Mouse (Mus musculus): ENCODE measurements around the gene Arl16. TPM values are rescaled to one million over a fixed set of nuclear protein-coding genes. Genes with fewer than 3 reads are reported as not detected.

Arl16 gene
- polyA plus RNA-seq, 1 experiment from 2014 or later, result 58.2 TPM

DNA sequence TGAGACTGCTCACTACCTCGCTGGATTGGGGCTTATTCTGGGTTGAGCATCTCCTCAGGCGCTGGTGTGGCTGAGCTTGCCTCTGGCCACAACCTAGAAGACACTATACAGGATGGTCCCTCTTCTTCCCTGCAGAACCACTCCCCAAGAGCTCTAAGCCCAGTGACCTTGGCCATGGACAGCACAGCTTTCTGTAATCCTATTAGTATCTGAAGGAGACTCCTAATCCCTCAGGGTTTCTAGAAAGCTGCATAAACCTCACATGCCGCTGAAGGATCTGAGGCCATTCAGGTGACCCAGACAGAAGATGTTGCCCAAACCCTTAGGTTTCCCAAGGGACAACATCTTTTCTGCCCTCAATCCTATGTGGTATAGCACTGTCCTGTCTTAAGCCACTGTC lies 15.2 kb downstream of the Arl16 start:
- H3K4me2 ChIP-seq (replicated peaks; ENCODE audit: low read depth, low read length), result no peak overlapping the region
- no peak for ATAC-seq (ENCODE audit: low FRiP score)
- H3K27me3 ChIP-seq (ENCODE audit: control insufficient read depth, insufficient read depth, low read length), result no peaks in the 10 kb centered on the region
- no peak overlapping the region for H3K27ac ChIP-seq (ENCODE audit: low read depth, low read length)
- no peaks in the 10 kb centered on the region for H3K9me3 ChIP-seq (ENCODE audit: control insufficient read depth, low read length)
- WGBS, result 68% methylated on average over 3 of the region's 3 CpGs
- no peak overlapping the region for H3K9ac ChIP-seq (ENCODE audit: low read depth, low read length)
- no peak overlapping the region for H3K4me3 ChIP-seq (ENCODE audit: low read depth, low read length)
- no peak for DNase-seq (ENCODE audit: low spot score)
- H3K4me1 ChIP-seq (replicated peaks; ENCODE audit: control insufficient read depth, insufficient read depth, low read length), result no peaks in the 10 kb centered on the region; the same call in 1 of the 2 replicates
- no peaks in the 10 kb centered on the region for H3K36me3 ChIP-seq (ENCODE audit: control insufficient read depth, insufficient read depth, low read length)

DNA sequence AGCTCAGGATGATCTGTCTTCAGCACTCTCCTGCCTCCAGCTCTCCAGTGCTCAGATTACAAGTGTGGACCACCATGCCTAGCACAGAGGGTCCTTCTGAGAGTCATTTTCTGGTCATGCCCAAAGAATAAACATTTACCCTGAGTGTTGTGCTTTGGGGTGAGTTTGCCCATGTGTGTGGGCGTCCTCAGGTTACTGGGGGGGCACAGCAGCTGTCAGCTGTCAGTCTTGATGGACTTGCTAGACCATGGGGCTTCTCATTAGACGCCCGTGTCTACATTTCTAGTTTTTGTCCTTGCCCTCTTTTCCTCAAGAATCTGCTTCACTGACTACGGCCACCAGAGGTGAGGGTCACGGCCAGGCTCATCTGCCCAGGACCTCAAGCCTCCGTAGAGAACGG lies 20.2 kb downstream of the Arl16 start:
- no peaks in the 10 kb centered on the region for H3K36me3 ChIP-seq (ENCODE audit: control insufficient read depth, insufficient read depth, low read length)
- no peak overlapping the region for H3K4me2 ChIP-seq (replicated peaks; ENCODE audit: low read depth, low read length)
- no peak for DNase-seq (ENCODE audit: low spot score)
- no peak overlapping the region for H3K9ac ChIP-seq (ENCODE audit: low read depth, low read length)
- H3K27me3 ChIP-seq (ENCODE audit: control insufficient read depth, insufficient read depth, low read length), result no peaks in the 10 kb centered on the region
- 73% methylated on average over 7 of the region's 7 CpGs for WGBS
- no peaks in the 10 kb centered on the region for H3K4me1 ChIP-seq (replicated peaks; ENCODE audit: control insufficient read depth, insufficient read depth, low read length)
- no peaks in the 10 kb centered on the region for H3K9me3 ChIP-seq (ENCODE audit: control insufficient read depth, low read length)
- no peak overlapping the region for H3K4me3 ChIP-seq (ENCODE audit: low read depth, low read length)
- no peak overlapping the region for H3K27ac ChIP-seq (ENCODE audit: low read depth, low read length)
- no peak for ATAC-seq (ENCODE audit: low FRiP score)

DNA sequence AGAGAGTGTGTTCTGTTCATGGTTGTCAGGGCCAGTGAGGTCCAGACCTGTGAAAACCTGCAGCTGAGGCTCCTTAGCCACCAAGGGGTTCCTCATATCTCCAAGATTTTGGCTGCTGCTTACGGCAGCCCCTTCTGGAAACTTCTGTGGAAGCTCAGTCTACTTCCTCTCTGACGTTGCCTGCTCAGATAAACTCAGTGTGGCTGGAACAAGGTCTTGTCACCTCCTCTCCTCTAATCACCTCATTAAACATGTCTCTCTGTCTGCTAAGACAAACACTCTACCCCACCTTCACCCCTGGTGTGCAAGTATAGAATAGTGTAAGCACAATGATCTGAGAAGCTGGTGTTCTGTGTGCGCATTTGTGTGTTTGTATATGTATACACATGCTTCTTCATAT lies 21.9 kb downstream of the Arl16 start:
- Histone ChIP-seq H3K4me3 (ENCODE audit: low read depth, low read length) (no peak overlapping the region), H3K27me3 (ENCODE audit: control insufficient read depth, insufficient read depth, low read length) (no peaks in the 10 kb centered on the region), H3K9ac (ENCODE audit: low read depth, low read length) (no peak overlapping the region), H3K4me1 (replicated peaks; ENCODE audit: control insufficient read depth, insufficient read depth, low read length) (no peaks in the 10 kb centered on the region), H3K9me3 (ENCODE audit: control insufficient read depth, low read length) (no peaks in the 10 kb centered on the region), H3K36me3 (ENCODE audit: control insufficient read depth, insufficient read depth, low read length) (no peaks in the 10 kb centered on the region), H3K27ac (ENCODE audit: low read depth, low read length) (no peak overlapping the region), H3K4me2 (replicated peaks; ENCODE audit: low read depth, low read length) (no peak overlapping the region)
- 88% methylated on average over 3 of the region's 3 CpGs for WGBS
- ATAC-seq (ENCODE audit: low FRiP score) (no peak), DNase-seq (ENCODE audit: low spot score) (no peak)

DNA sequence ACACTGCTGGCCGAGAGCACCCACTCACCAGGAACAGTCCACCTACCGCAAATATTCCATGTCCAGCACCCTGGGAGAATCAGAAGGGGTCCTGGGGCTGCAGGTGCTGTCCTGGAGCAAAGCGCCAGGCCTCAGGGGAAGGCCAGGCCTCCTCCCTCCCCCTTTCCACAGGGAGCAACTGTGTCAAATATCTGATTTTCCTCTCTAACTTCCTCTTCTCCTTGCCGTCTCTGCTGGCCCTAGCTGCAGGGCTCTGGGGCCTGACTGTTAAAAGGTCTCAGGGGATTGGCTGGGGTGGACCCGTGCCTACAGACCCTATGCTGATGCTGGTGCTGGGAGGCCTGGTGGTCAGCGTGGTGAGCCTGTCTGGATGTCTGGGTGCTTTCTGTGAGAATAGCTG lies 23.3 kb downstream of the Arl16 start:
- Histone ChIP-seq H3K9me3 (ENCODE audit: control insufficient read depth, low read length) (no peaks in the 10 kb centered on the region), H3K4me1 (replicated peaks; ENCODE audit: control insufficient read depth, insufficient read depth, low read length) (no peaks in the 10 kb centered on the region), H3K27ac (ENCODE audit: low read depth, low read length) (no peak overlapping the region), H3K4me3 (ENCODE audit: low read depth, low read length) (no peak overlapping the region), H3K36me3 (ENCODE audit: control insufficient read depth, insufficient read depth, low read length) (no peaks in the 10 kb centered on the region), H3K27me3 (ENCODE audit: control insufficient read depth, insufficient read depth, low read length) (no peaks in the 10 kb centered on the region), H3K9ac (ENCODE audit: low read depth, low read length) (no peak overlapping the region), H3K4me2 (replicated peaks; ENCODE audit: low read depth, low read length) (no peak overlapping the region)
- no peak for ATAC-seq (ENCODE audit: low FRiP score)
- no peak for DNase-seq (ENCODE audit: low spot score)
- WGBS, result 69% methylated on average over 6 of the region's 6 CpGs

DNA sequence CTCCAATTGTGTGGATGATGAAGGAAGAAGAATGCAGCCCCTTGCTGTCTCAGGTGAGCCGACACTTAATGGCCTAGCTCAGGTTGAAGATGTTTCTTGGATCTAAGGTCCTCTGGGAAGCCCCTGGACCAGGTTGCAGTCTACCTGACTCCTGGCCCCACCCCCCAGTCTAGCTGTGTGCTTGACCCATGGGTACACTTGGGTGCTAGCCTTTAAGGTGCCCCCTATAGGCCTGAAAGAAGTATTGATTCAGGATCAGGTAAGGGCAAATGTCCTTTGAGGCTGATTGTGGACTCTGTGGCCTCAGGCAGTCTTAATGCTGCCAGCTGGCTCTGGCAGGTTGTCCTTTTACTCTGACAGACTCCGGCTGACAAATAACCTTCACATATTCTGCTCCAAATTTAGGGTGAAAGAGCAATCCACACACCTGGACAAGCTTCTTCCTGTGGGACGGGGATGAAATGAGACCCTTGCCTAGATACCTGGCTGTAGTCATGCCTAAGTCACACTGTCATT lies 24.6 kb downstream of the Arl16 start:
- 89% methylated on average over 3 of the region's 3 CpGs for WGBS
- no peaks in the 10 kb centered on the region for H3K4me1 ChIP-seq (replicated peaks; ENCODE audit: control insufficient read depth, insufficient read depth, low read length)
- H3K27me3 ChIP-seq (ENCODE audit: control insufficient read depth, insufficient read depth, low read length), result no peaks in the 10 kb centered on the region
- no peak overlapping the region for H3K4me3 ChIP-seq (ENCODE audit: low read depth, low read length)
- no peaks in the 10 kb centered on the region for H3K36me3 ChIP-seq (ENCODE audit: control insufficient read depth, insufficient read depth, low read length)
- no peak for DNase-seq (ENCODE audit: low spot score)
- ATAC-seq (ENCODE audit: low FRiP score), result no peak
- H3K4me2 ChIP-seq (replicated peaks; ENCODE audit: low read depth, low read length), result no peak overlapping the region
- H3K9ac ChIP-seq (ENCODE audit: low read depth, low read length), result no peak overlapping the region
- no peaks in the 10 kb centered on the region for H3K9me3 ChIP-seq (ENCODE audit: control insufficient read depth, low read length)
- H3K27ac ChIP-seq (ENCODE audit: low read depth, low read length), result no peak overlapping the region

DNA sequence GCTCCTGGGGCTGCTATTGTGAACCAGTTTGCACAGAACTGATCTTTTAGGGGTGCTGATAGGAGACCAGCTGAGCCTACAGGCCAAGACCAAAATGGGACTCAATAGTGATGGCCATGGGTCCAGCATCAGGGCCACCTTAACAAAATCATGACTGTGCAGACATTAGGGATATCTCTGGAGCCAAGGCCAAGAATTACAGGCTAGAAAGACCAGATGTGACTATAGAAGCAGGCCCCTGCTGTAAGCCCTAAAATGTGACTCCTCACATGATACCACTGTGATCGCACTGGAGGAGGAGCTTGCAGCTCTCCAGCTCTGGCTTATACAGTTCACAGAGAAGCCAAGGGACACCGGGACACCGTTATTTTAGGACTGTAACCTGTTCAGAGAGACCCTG lies 25.1 kb downstream of the Arl16 start, which contains the start of gene Tspan10:
Gene Tspan10, plus strand, starts transcription at position 301 of the 400 bp plus-strand sequence.
- ATAC-seq (ENCODE audit: low FRiP score) (no peak), DNase-seq (ENCODE audit: low spot score) (no peak)
- Histone ChIP-seq H3K36me3 (ENCODE audit: control insufficient read depth, insufficient read depth, low read length) (no peaks in the 10 kb centered on the region), H3K4me3 (ENCODE audit: low read depth, low read length) (no peak within 1 kb of the TSS), H3K27ac (ENCODE audit: low read depth, low read length) (no peak within 1 kb of the TSS), H3K4me2 (replicated peaks; ENCODE audit: low read depth, low read length) (no peak within 1 kb of the TSS), H3K27me3 (ENCODE audit: control insufficient read depth, insufficient read depth, low read length) (no peaks in the 10 kb centered on the region), H3K9ac (ENCODE audit: low read depth, low read length) (0 out of 2 replicates have a peak within 1 kb of the TSS, but pooled peaks have one; percentile 16), H3K4me1 (replicated peaks; ENCODE audit: control insufficient read depth, insufficient read depth, low read length) (no peaks in the 10 kb centered on the region), H3K9me3 (ENCODE audit: control insufficient read depth, low read length) (no peaks in the 10 kb centered on the region)
- WGBS, result 93% methylated on average over 3 of the region's 3 CpGs

DNA sequence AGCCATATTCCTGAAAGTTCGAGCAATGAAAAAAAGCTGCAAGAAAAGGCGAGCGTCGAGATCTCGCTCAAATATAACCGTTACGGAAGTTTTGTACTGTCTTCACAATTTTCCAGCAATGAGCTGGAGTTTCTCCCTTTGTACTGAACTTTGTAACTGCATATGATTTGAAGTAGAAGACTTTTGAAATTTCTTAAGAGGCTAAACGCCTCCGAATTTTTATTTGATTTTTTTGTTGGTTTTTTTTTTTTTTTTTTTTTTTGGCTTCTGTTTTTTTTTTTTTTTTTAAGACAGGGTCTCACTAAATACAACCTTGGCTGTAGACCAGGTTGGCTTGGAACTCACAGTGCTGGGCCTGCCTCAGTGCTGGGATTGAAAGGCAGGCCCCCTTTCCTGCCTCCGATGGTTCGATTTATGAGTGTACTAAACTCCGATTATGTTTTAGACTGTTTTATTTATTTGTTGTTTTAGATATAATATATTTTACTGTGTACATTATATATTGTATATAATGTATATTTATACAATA lies 29.5 kb downstream of the Arl16 start:
- WGBS, result 31% methylated on average over 12 of the region's 12 CpGs
- no peak for DNase-seq (ENCODE audit: low spot score)
- H3K36me3 ChIP-seq (ENCODE audit: control insufficient read depth, insufficient read depth, low read length), result no peaks in the 10 kb centered on the region; the same call in 1 of the 2 replicates
- peak overlapping the region; percentile 94 for H3K4me3 ChIP-seq (ENCODE audit: low read depth, low read length)
- peaks cover 7% of the 10 kb centered on the region for H3K4me1 ChIP-seq (replicated peaks; ENCODE audit: control insufficient read depth, insufficient read depth, low read length)
- H3K9ac ChIP-seq (ENCODE audit: low read depth, low read length), result peak overlapping the region; percentile 98; the same call in 1 of the 2 replicates
- H3K9me3 ChIP-seq (ENCODE audit: control insufficient read depth, low read length), result no peaks in the 10 kb centered on the region
- H3K4me2 ChIP-seq (replicated peaks; ENCODE audit: low read depth, low read length), result peak overlapping the region; percentile 90; the same call in 1 of the 2 replicates
- no peak overlapping the region for H3K27ac ChIP-seq (ENCODE audit: low read depth, low read length)
- no peak for ATAC-seq (ENCODE audit: low FRiP score)
- H3K27me3 ChIP-seq (ENCODE audit: control insufficient read depth, insufficient read depth, low read length), result no peaks in the 10 kb centered on the region

DNA sequence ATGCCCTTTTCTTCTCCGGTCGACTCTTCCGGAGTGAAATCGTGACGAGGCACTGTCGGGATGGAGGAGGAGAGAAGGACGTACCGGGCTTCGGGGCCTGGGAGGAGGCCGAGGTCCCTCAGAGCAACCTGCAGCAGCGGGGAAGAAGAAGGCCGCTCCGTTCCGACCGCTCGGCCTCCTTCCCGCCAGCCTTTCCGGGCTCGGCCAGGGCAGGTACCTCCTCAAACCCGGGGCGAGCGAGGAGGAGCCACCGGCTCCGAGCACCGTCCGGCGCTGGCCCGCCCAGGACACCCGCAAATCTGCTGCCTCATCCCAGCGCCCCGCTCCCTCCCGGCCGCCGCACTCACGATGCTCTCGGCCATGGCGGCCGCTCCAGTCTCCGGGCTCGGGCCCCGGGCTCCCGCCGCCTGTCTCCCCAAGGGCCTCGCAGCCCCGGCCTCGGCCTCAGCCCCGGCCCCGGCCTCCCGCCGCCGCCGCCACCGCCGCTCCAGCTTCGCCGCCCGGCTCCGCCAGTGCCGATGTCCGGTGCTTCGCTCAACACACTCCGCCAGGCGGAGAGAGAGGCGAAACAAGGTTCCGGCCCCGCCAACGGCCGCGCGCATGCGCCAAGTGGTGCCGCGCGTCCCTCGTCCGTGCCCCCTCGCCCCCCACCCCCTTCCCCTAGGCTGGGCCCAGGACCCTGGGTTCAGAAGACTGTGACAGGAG lies 30.1 kb downstream of the Arl16 start, which contains the start of gene Nploc4:
Gene Nploc4, minus strand, starts transcription at position 557 of the 705 bp plus-strand sequence.
- under 1% methylated on average over 74 of the region's 77 CpGs for WGBS
- peak within 1 kb of the TSS; percentile 94 for H3K4me3 ChIP-seq (ENCODE audit: low read depth, low read length)
- no peaks in the 10 kb centered on the region for H3K27me3 ChIP-seq (ENCODE audit: control insufficient read depth, insufficient read depth, low read length)
- ATAC-seq (ENCODE audit: low FRiP score), result peak; percentile 87
- H3K4me1 ChIP-seq (replicated peaks; ENCODE audit: control insufficient read depth, insufficient read depth, low read length), result peaks cover 7% of the 10 kb centered on the region
- peak within 1 kb of the TSS; percentile 63 for H3K27ac ChIP-seq (ENCODE audit: low read depth, low read length)
- H3K9ac ChIP-seq (ENCODE audit: low read depth, low read length), result peak within 1 kb of the TSS; percentile 98
- no peaks in the 10 kb centered on the region for H3K9me3 ChIP-seq (ENCODE audit: control insufficient read depth, low read length)
- peaks cover 4% of the 10 kb centered on the region; the same call in 1 of the 2 replicates for H3K36me3 ChIP-seq (ENCODE audit: control insufficient read depth, insufficient read depth, low read length)
- peak within 1 kb of the TSS; percentile 90 for H3K4me2 ChIP-seq (replicated peaks; ENCODE audit: low read depth, low read length)
- DNase-seq (ENCODE audit: low spot score), result peak; percentile 95

DNA sequence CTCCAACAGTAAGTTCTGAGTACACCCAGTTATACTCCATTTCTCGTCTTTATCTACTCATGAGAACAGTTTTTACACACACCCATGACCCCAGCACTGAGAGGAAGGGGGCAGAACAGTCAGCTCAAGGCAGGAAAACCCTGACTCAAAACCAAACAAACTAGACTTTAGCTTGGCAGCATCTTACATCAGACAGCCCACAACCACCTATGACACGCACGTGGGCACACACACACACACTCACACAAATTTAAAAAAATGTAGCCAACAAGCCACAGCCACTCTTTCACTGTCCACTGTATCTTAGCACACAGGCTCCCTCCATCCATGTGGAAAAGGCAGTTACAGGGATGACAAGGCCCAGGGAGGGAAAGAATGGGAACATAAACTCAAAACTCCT lies 40.7 kb downstream of the Arl16 start:
- no peak for DNase-seq (ENCODE audit: low spot score)
- WGBS, result 95% methylated on average over 3 of the region's 3 CpGs
- H3K36me3 ChIP-seq (ENCODE audit: control insufficient read depth, insufficient read depth, low read length), result 0 out of 2 replicates have a peak, but pooled peaks cover 4% of the 10 kb centered on the region

More for the DNA sequence above, 40.7 kb downstream of the Arl16 start:
- Histone ChIP-seq H3K27ac (ENCODE audit: low read depth, low read length) (no peak overlapping the region), H3K4me2 (replicated peaks; ENCODE audit: low read depth, low read length) (no peak overlapping the region), H3K9me3 (ENCODE audit: control insufficient read depth, low read length) (no peaks in the 10 kb centered on the region), H3K4me3 (ENCODE audit: low read depth, low read length) (no peak overlapping the region), H3K4me1 (replicated peaks; ENCODE audit: control insufficient read depth, insufficient read depth, low read length) (no peaks in the 10 kb centered on the region), H3K27me3 (ENCODE audit: control insufficient read depth, insufficient read depth, low read length) (no peaks in the 10 kb centered on the region), H3K9ac (ENCODE audit: low read depth, low read length) (no peak overlapping the region)
- no peak for ATAC-seq (ENCODE audit: low FRiP score)
